Mouse (Mus musculus) retina, postnatal 7 days (tissue): Measurements from ENCODE around the gene Arhgap31.
"Not testable (repeated sequence)": the region's sequence is repeated elsewhere in the genome, so short reads cannot be mapped to it uniquely, and the experiment has no call there.

ENCODE experiments used
- DNase-seq: peaks from one replicate; pipeline ENCODE4 v3.0.0-alpha.2; 2012; ENCODE audit warnings: low read depth, low spot score

Gene Arhgap31

GRCm38 (mm10) chr16:38688531-38689264 is 24.4 kb downstream of the Arhgap31 start:
- no peak for DNase-seq

- DNase-seq, result no peak
These were observed 25.4 kb downstream of the Arhgap31 start for GRCm38 (mm10) chr16:38687673-38688072.

GRCm38 (mm10) chr16:38683094-38683493 is 30.0 kb downstream of the Arhgap31 start:
- DNase-seq, result no peak

GRCm38 (mm10) chr16:38681313-38681712 is 31.8 kb downstream of the Arhgap31 start:
- no peak for DNase-seq

GRCm38 (mm10) chr16:38679431-38680021 is 33.5 kb downstream of the Arhgap31 start:
- DNase-seq, result no peak

- no peak for DNase-seq
These were observed 34.2 kb downstream of the Arhgap31 start for GRCm38 (mm10) chr16:38678853-38679252.

- DNase-seq, result not testable (repeated sequence)
These were observed 35.1 kb downstream of the Arhgap31 start for GRCm38 (mm10) chr16:38677941-38678340.

- DNase-seq, result no peak
These were observed 35.9 kb downstream of the Arhgap31 start for GRCm38 (mm10) chr16:38677171-38677570.

- DNase-seq, result no peak
These were observed 36.4 kb downstream of the Arhgap31 start for GRCm38 (mm10) chr16:38676647-38677046.

- peak; percentile 28 for DNase-seq
These were observed 37.3 kb downstream of the Arhgap31 start for GRCm38 (mm10) chr16:38675600-38676335.

- DNase-seq, result no peak
These were observed 38.2 kb downstream of the Arhgap31 start for GRCm38 (mm10) chr16:38674891-38675290.

- peak; percentile 24 for DNase-seq
These were observed 39.6 kb downstream of the Arhgap31 start for GRCm38 (mm10) chr16:38673511-38673910.

- no peak for DNase-seq
These were observed 40.1 kb downstream of the Arhgap31 start for GRCm38 (mm10) chr16:38672947-38673346.

- DNase-seq, result no peak
These were observed 40.7 kb downstream of the Arhgap31 start for GRCm38 (mm10) chr16:38672370-38672769.

- peak; percentile 83 for DNase-seq
These were observed 42.3 kb downstream of the Arhgap31 start for GRCm38 (mm10) chr16:38670621-38671390.

GRCm38 (mm10) chr16:38668871-38669675 is 44.0 kb downstream of the Arhgap31 start:
- DNase-seq, result no peak

- DNase-seq, result no peak
These were observed 46.6 kb downstream of the Arhgap31 start for GRCm38 (mm10) chr16:38666523-38666922.

- no peak for DNase-seq
These were observed 47.1 kb downstream of the Arhgap31 start for GRCm38 (mm10) chr16:38666016-38666415.

GRCm38 (mm10) chr16:38662575-38662974 is 50.5 kb downstream of the Arhgap31 start:
- DNase-seq, result no peak

- no peak for DNase-seq
These were observed 58.8 kb downstream of the Arhgap31 start for GRCm38 (mm10) chr16:38654308-38654707.

- no peak for DNase-seq
These were observed 59.6 kb downstream of the Arhgap31 start for GRCm38 (mm10) chr16:38653390-38653871.
